Mouse (Mus musculus): ENCODE results near the gene Bahcc1. TPM values are rescaled to one million over a fixed set of nuclear protein-coding genes. Genes with fewer than 3 reads are reported as not detected.
A peak's percentile ranks its signal among the peaks of the same experiment; 100 is the strongest.

Bahcc1 gene
- polyA plus RNA-seq, 1 experiment from 2014 or later: 8.8 TPM

DNA sequence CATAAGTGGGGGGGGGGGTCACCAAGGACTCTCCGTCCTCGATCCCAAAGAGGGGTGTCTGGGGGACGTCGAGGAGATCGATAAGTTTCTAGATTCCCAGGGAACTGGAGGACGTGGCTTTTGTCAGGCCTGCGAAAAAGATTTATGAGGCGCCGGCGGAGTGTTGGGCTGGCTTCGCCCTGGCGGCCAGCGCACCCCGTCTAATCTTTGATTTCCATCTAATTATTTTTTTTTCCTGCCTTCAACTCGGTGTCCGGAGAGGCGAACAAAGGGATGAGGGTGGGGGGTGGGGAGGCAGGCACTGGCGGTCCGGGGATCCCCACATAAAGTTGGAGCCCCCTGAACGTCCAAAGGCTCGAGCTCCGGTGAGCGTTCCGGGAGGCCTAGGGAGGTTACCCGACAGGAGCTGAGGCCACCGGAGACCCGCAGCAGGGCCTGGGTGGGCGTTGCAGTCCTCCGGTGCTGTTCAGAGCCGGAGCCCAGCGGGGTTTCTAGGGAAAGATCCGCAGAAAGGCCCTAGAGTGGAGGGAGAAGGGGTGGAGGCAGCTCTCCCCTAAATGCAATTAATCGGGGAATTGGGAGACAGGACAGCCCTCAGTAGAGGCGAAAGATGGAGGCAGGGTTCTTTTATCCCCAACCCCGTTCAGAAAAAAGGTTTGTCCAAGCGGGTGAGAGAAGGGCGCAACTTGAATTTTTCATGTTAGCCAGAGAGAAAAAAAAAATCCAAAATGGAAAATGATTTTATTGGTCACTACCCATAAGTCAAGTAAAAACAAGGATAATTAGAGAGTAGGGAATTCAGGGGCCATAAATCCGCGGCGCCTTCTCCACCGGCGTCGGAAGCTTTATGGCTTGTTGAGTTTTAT is 45.3 kb upstream of the Bahcc1 start:
- peak; percentile 71 for DNase-seq (ENCODE audit: low spot score)
- WGBS: 1% methylated on average over 43 of the region's 43 CpGs
- Histone ChIP-seq H3K4me2 (peak overlapping the region; percentile 82), H3K36me3 (ENCODE audit: control insufficient read depth, insufficient read depth, low read length) (no peaks in the 10 kb centered on the region), H3K27ac (ENCODE audit: low read depth, low read length) (peak overlapping the region; percentile 70), H3K4me3 (ENCODE audit: low read depth, low read length) (peak overlapping the region; percentile 72), H3K4me1 (replicated peaks; ENCODE audit: control insufficient read depth, insufficient read depth, low read length) (peaks cover 43% of the 10 kb centered on the region), H3K9ac (ENCODE audit: low read depth, low read length) (peak overlapping the region; percentile 75), H3K27me3 (replicated peaks; ENCODE audit: control insufficient read depth, insufficient read depth, low read length) (peaks cover 65% of the 10 kb centered on the region), H3K9me3 (ENCODE audit: control insufficient read depth, low read length) (no peaks in the 10 kb centered on the region)
- no peak for ATAC-seq (replicated peaks; ENCODE audit: low FRiP score)

DNA sequence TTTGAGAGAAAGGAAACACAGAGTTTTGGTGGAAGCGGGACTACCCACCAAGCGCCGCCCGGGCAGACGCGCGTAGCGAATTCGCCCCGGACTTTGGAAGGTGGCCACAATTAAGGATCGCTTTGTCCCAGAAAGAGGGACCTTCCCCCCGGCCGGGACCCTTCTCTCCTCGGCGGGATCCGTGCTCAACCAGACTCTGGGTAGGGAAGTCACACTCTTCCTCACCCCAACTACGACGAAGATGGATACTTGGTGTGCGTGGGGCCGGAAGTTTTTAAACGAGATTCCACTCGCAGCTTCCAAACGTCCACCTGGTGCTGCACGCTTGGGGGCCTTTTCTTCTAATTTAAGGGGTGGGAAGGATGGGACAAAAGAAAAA is 44.7 kb upstream of the Bahcc1 start:
- Histone ChIP-seq H3K4me2 (peak overlapping the region; percentile 82), H3K4me3 (ENCODE audit: low read depth, low read length) (peak overlapping the region; percentile 72), H3K27me3 (replicated peaks; ENCODE audit: control insufficient read depth, insufficient read depth, low read length) (peaks cover 65% of the 10 kb centered on the region), H3K9me3 (ENCODE audit: control insufficient read depth, low read length) (no peaks in the 10 kb centered on the region), H3K4me1 (replicated peaks; ENCODE audit: control insufficient read depth, insufficient read depth, low read length) (peaks cover 39% of the 10 kb centered on the region), H3K36me3 (ENCODE audit: control insufficient read depth, insufficient read depth, low read length) (no peaks in the 10 kb centered on the region), H3K27ac (ENCODE audit: low read depth, low read length) (0 out of 2 replicates have a peak overlapping the region, but pooled peaks have one; percentile 81), H3K9ac (ENCODE audit: low read depth, low read length) (peak overlapping the region; percentile 75)
- WGBS: under 1% methylated on average over 24 of the region's 24 CpGs
- DNase-seq (ENCODE audit: low spot score): no peak
- no peak for ATAC-seq (replicated peaks; ENCODE audit: low FRiP score)

DNA sequence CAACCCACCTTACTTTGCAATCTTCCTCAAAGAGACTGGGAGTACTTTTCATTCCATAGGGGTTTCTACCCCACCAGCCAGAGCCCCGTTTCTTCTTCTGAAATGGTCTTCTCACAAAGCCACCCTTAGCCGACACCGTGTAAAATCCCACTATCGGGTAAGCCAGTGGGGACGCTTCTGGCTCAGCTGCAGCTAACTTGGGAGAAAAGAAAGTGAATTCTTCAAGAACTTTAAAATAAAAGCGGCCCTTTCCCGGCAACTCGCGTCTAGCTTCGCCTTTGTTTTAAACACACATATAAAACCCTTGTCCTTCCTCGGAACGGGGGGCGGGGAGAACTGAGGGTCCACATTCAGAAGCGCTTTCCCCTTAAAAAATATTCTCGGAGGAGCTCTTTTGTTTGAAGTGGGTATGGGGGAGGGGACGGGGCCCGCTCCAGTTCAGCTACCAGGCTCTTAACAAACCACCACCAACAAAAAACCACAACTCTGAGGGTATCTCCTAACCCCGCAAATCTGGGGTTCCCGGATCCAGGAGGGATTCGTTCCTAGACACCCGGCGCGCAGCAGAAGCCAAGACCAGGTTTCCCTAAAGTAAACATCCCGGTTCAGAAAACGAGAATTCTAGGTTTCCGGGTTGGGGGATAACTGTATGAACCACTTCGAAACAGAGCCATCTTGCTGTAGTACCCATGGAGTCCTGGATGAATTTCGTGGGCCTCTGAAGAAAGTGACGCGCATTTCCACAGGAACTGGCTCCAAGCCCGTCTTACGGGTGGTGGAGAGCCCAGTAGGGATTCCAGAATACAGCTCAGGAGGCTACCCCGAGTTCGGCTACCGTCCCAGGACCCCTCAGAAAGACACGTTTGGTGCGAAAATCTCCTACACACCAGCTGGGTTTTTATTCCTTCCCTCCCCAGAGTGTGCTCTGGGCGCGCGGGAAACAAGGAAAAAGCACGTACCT is 44.0 kb upstream of the Bahcc1 start:
- H3K4me2 ChIP-seq: peak overlapping the region; percentile 82
- DNase-seq (ENCODE audit: low spot score): peak; percentile 66
- H3K27ac ChIP-seq (ENCODE audit: low read depth, low read length): peak overlapping the region; percentile 81
- H3K27me3 ChIP-seq (replicated peaks; ENCODE audit: control insufficient read depth, insufficient read depth, low read length): peaks cover 60% of the 10 kb centered on the region
- peak overlapping the region; percentile 72 for H3K4me3 ChIP-seq (ENCODE audit: low read depth, low read length)
- peak overlapping the region; percentile 75 for H3K9ac ChIP-seq (ENCODE audit: low read depth, low read length)
- H3K9me3 ChIP-seq (ENCODE audit: control insufficient read depth, low read length): no peaks in the 10 kb centered on the region
- H3K36me3 ChIP-seq (ENCODE audit: control insufficient read depth, insufficient read depth, low read length): no peaks in the 10 kb centered on the region
- WGBS: under 1% methylated on average over 41 of the region's 41 CpGs
- peaks cover 33% of the 10 kb centered on the region for H3K4me1 ChIP-seq (replicated peaks; ENCODE audit: control insufficient read depth, insufficient read depth, low read length)
- ATAC-seq (replicated peaks; ENCODE audit: low FRiP score): no peak

DNA sequence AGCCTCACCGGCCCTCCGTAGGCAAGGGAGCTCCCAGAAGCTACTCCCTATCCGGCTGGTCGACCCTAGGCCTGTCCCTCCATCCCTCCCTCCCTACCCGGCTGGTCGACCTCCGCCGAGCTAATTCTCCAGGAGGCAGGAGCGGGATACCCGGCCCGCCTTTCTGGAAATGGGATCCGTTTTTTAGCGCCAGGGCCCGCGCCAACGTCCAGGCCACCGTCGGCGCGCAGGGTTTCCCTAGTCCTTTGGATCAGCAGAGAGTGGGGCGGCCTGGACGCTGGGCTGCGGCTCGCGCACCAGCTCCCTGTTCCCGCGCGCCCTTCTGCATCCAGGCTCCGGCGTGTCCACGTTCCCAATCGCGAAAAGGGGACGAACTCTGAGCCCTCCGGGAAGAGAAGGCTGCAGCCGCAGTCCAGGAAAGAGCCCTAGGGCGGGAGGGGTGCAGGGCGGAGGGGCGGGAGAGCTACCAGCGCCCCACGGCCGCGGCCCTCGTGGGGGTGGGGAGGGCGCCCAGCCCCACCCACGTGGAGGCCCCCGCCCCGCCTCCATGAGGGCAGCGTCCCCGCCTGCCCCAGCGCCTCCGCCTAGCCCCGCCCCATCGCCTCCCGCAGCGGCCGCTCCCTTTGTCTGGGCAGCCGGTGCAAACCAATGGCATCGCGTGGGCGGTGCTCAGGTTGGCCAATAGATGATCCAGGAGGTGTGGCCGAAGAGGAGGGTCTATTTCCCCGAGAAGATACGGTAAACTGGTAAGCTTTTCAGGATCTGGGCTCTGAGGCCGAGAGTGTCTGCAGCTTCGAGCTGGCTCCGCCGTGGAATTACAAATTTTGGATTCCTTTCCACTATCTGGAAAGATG is 43.1 kb upstream of the Bahcc1 start:
- H3K4me1 ChIP-seq (replicated peaks; ENCODE audit: control insufficient read depth, insufficient read depth, low read length): peaks cover 24% of the 10 kb centered on the region
- H3K4me3 ChIP-seq (ENCODE audit: low read depth, low read length): peak overlapping the region; percentile 72
- H3K4me2 ChIP-seq: peak overlapping the region; percentile 82
- no peaks in the 10 kb centered on the region for H3K9me3 ChIP-seq (ENCODE audit: control insufficient read depth, low read length)
- H3K27ac ChIP-seq (ENCODE audit: low read depth, low read length): peak overlapping the region; percentile 81
- WGBS: 0% methylated on average over 57 of the region's 68 CpGs
- no peaks in the 10 kb centered on the region for H3K36me3 ChIP-seq (ENCODE audit: control insufficient read depth, insufficient read depth, low read length)
- DNase-seq (ENCODE audit: low spot score): peak; percentile 98
- peak overlapping the region; percentile 75 for H3K9ac ChIP-seq (ENCODE audit: low read depth, low read length)
- peaks cover 51% of the 10 kb centered on the region for H3K27me3 ChIP-seq (replicated peaks; ENCODE audit: control insufficient read depth, insufficient read depth, low read length)
- ATAC-seq (replicated peaks; ENCODE audit: low FRiP score): peak; percentile 96

DNA sequence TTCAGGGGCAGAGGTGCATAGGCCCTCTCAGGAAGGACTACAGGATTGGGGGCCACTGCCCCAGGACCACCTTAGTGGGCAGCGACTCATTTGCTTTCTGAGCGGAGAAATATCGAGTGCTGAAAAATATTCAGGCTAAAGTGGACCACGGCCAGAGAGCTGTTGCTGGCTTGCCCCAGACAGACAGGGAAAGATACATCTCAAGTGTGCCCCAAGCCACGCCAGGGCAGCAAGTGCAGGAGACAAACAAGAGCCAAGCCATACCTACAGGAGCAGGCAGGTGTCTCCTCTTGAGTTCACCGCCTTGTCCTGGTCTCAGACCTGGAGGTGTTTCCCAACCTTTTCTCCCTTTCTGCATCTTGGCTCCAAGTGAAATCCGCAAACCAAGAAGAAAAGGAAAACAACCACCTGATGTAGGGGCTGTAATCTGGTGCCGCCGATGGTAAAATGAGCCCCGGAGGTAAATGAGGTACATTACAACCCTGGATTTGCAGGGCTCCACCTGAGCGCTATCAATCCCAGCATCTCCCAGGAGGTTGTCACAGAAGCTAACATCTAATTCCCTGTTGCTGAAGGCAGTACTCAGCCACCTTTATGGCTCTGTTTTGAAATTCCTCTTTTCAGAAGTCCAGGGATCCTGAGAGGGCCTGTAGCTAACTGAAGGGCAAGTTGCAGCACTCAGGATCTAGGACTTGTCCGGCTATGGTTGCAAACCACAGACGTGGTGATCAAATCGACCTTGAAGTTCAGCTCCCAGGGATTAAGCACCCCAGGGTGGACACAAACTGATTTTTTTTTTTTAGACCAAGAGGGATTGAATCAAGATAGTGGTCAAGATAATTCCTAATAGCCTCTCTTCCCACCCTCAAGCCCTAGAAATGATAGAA is 42.0 kb upstream of the Bahcc1 start:
- Histone ChIP-seq H3K27ac (ENCODE audit: low read depth, low read length) (peak overlapping the region; percentile 58; the same call in 1 of the 2 replicates), H3K4me2 (peak overlapping the region; percentile 82), H3K36me3 (ENCODE audit: control insufficient read depth, insufficient read depth, low read length) (no peaks in the 10 kb centered on the region), H3K4me3 (ENCODE audit: low read depth, low read length) (peak overlapping the region; percentile 72), H3K9ac (ENCODE audit: low read depth, low read length) (peak overlapping the region; percentile 50), H3K4me1 (replicated peaks; ENCODE audit: control insufficient read depth, insufficient read depth, low read length) (peaks cover 13% of the 10 kb centered on the region), H3K9me3 (ENCODE audit: control insufficient read depth, low read length) (no peaks in the 10 kb centered on the region), H3K27me3 (replicated peaks; ENCODE audit: control insufficient read depth, insufficient read depth, low read length) (peaks cover 40% of the 10 kb centered on the region)
- ATAC-seq (replicated peaks; ENCODE audit: low FRiP score): no peak
- 37% methylated on average over 14 of the region's 14 CpGs for WGBS
- no peak for DNase-seq (ENCODE audit: low spot score)

DNA sequence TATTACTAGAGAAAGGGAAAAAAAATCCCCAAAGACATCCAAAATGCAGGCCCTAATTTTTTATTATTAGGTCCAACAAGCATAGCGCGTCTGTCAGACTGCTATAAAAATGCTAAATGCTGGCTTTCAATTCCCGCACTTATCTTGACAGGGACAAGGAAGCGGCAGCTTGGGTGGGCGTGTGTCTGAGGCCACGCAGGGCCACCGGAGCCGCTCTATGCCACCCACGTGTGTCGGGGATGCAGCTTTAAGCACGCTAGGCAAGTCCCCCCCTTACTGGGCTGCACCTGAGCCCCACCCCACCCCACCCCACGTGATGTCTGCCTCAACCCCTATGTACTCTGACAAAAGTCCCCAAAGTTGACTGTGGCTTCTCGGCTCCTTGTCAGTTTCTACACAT is 33.9 kb upstream of the Bahcc1 start:
- Histone ChIP-seq H3K36me3 (ENCODE audit: control insufficient read depth, insufficient read depth, low read length) (no peaks in the 10 kb centered on the region), H3K9ac (ENCODE audit: low read depth, low read length) (no peak overlapping the region), H3K27ac (ENCODE audit: low read depth, low read length) (no peak overlapping the region), H3K4me2 (peak overlapping the region; percentile 6; the same call in 1 of the 2 replicates), H3K9me3 (ENCODE audit: control insufficient read depth, low read length) (no peaks in the 10 kb centered on the region), H3K4me1 (replicated peaks; ENCODE audit: control insufficient read depth, insufficient read depth, low read length) (no peaks in the 10 kb centered on the region), H3K4me3 (ENCODE audit: low read depth, low read length) (no peak overlapping the region), H3K27me3 (replicated peaks; ENCODE audit: control insufficient read depth, insufficient read depth, low read length) (0 out of 2 replicates have a peak, but pooled peaks cover 2% of the 10 kb centered on the region)
- no peak for DNase-seq (ENCODE audit: low spot score)
- WGBS: 34% methylated on average over 13 of the region's 13 CpGs
- no peak for ATAC-seq (replicated peaks; ENCODE audit: low FRiP score)

DNA sequence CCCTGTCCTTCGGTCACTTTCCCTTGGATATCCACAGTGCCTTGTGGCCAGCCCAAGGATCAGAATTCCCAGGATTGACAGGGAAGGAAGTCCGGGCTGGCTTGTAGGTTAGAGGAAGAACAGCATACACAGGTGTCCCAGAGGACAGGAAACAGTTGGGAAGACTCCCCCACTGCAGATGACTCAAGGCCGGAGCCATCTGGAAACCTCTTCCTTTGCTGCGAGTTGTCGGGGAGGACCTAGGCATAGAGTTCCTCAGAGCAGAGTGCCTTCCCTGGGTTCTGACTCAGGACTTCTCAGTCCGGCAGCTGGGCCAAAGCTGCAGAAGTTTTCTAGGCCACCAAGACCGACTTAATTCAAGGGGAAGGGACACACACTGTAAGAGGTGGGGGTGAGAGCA is 33.0 kb upstream of the Bahcc1 start:
- Histone ChIP-seq H3K4me1 (replicated peaks; ENCODE audit: control insufficient read depth, insufficient read depth, low read length) (no peaks in the 10 kb centered on the region), H3K9ac (ENCODE audit: low read depth, low read length) (no peak overlapping the region), H3K27ac (ENCODE audit: low read depth, low read length) (no peak overlapping the region), H3K36me3 (ENCODE audit: control insufficient read depth, insufficient read depth, low read length) (no peaks in the 10 kb centered on the region), H3K9me3 (ENCODE audit: control insufficient read depth, low read length) (no peaks in the 10 kb centered on the region), H3K4me2 (no peak overlapping the region), H3K27me3 (replicated peaks; ENCODE audit: control insufficient read depth, insufficient read depth, low read length) (0 out of 2 replicates have a peak, but pooled peaks cover 2% of the 10 kb centered on the region), H3K4me3 (ENCODE audit: low read depth, low read length) (no peak overlapping the region)
- WGBS: 48% methylated on average over 7 of the region's 7 CpGs
- no peak for DNase-seq (ENCODE audit: low spot score)
- no peak for ATAC-seq (replicated peaks; ENCODE audit: low FRiP score)

Data from liver, embryonic 11.5 days (tissue).